12 mouse cellular contexts compared by ENCODE assay signal in genomic region chr3:95816681-95817080, GRCm38 (mm10). TPM values are rescaled to one million over a fixed set of nuclear protein-coding genes. Genes with fewer than 3 reads are reported as not detected.
A peak's percentile ranks its signal among the peaks of the same experiment; 100 is the strongest.
DNase-seq lines count a peak whose midpoint lies in the region; ATAC-seq and TF ChIP-seq lines count a peak whose summit lies in the region.
"Had no signal": no experiment of that assay in that cellular context is flagged by ENCODE, and none has a peak within 500 bp of the region (broad histone marks: within the 10 kb centered on the region; RNA-seq: fewer than 3 reads in every experiment).

No protein-coding gene starts in this region.

- H3K9me3 ChIP-seq in heart, postnatal 0 days (replicated peaks; ENCODE audit: control insufficient read depth, low read length), result no peaks in the 10 kb centered on the region
- H3K9me3 ChIP-seq in hindbrain, embryonic 15.5 days, result no peaks in the 10 kb centered on the region
- no peaks in the 10 kb centered on the region for H3K9me3 ChIP-seq in midbrain, embryonic 14.5 days (ENCODE audit: control insufficient read depth, low read length)

- no peak for TF ChIP-seq EP300 in heart, postnatal 0 days (IDR thresholded peaks at IDR 0.05; ENCODE audit: low read depth)

- no peak overlapping the region for H3K27ac ChIP-seq in heart, postnatal 0 days (ENCODE audit: low read depth)
- no peak overlapping the region for H3K27ac ChIP-seq in hindbrain, embryonic 15.5 days (replicated peaks)
- no peak overlapping the region for H3K27ac ChIP-seq in midbrain, embryonic 14.5 days (replicated peaks; ENCODE audit: low read depth, low read length)

- no peaks in the 10 kb centered on the region for H3K36me3 ChIP-seq in heart, postnatal 0 days (replicated peaks; ENCODE audit: control insufficient read depth, insufficient read depth, low read length)
- H3K36me3 ChIP-seq in hindbrain, embryonic 15.5 days, result no peaks in the 10 kb centered on the region
- no peaks in the 10 kb centered on the region for H3K36me3 ChIP-seq in midbrain, embryonic 14.5 days (ENCODE audit: control insufficient read depth, insufficient read depth, low read length)

- H3K4me1 ChIP-seq in heart, postnatal 0 days (ENCODE audit: control insufficient read depth, insufficient read depth), result peaks cover 20% of the 10 kb centered on the region
- peaks cover 36% of the 10 kb centered on the region for H3K4me1 ChIP-seq in hindbrain, embryonic 15.5 days (replicated peaks)
- H3K4me1 ChIP-seq in midbrain, embryonic 14.5 days (ENCODE audit: control insufficient read depth, insufficient read depth, low read length), result peaks cover 21% of the 10 kb centered on the region

- WGBS in heart, postnatal 0 days, result 86% methylated on average over 3 of the region's 3 CpGs
- WGBS in hindbrain, embryonic 15.5 days, result 89% methylated on average over 3 of the region's 3 CpGs
- WGBS in midbrain, embryonic 14.5 days, result 93% methylated on average over 3 of the region's 3 CpGs

- H3K4me3 ChIP-seq in heart, postnatal 0 days (ENCODE audit: low read depth, low read length), result no peak overlapping the region
- H3K4me3 ChIP-seq in hindbrain, embryonic 15.5 days, result peak overlapping the region; percentile 23
- H3K4me3 ChIP-seq in midbrain, embryonic 14.5 days (replicated peaks; ENCODE audit: low read depth, low read length), result peak overlapping the region; percentile 18; the same call in 1 of the 2 replicates

- no peak overlapping the region for H3K9ac ChIP-seq in heart, postnatal 0 days (replicated peaks; ENCODE audit: low read depth, low read length)
- no peak overlapping the region for H3K9ac ChIP-seq in hindbrain, embryonic 15.5 days
- no peak overlapping the region; the same call in 1 of the 2 replicates for H3K9ac ChIP-seq in midbrain, embryonic 14.5 days (replicated peaks; ENCODE audit: low read length)

- DNase-seq in heart, postnatal 0 days (ENCODE audit: low spot score), result no peak
- no peak for DNase-seq in heart, adult 9 months (ENCODE audit: low spot score in 2 of 2)
- no peak for DNase-seq in midbrain, embryonic 14.5 days
- no peak for DNase-seq in Muller cell, postnatal 12 days (ENCODE audit: inconsistent ontology term)
- DNase-seq in layer of hippocampus, postnatal 25 days (ENCODE audit: extremely low spot score in 1 of 2, low spot score in 1 of 2), result no peak
- no peak for DNase-seq in adrenal gland, postnatal 10 days
- DNase-seq: cerebellum, postnatal 10 days; kidney, adult 8-10 months; right cerebral cortex, adult 18-20 months had no signal

- no peaks in the 10 kb centered on the region for H3K27me3 ChIP-seq in heart, postnatal 0 days (ENCODE audit: control insufficient read depth, insufficient read depth, low read length)
- H3K27me3 ChIP-seq in hindbrain, embryonic 15.5 days, result no peaks in the 10 kb centered on the region
- no peaks in the 10 kb centered on the region for H3K27me3 ChIP-seq in midbrain, embryonic 14.5 days (ENCODE audit: control insufficient read depth, insufficient read depth, low read length)
- H3K27me3 ChIP-seq: Patski had no signal

- no peak for TF ChIP-seq CTCF in heart, postnatal 0 days (IDR thresholded peaks at IDR 0.05; ENCODE audit: low read depth)

- no peak for ATAC-seq in heart, postnatal 0 days (ENCODE audit: insufficient read depth, low read depth)
- peak; percentile 16; the same call in 1 of the 2 replicates for ATAC-seq in common myeloid progenitor, adult 5-6 weeks (replicated peaks; ENCODE audit: low read depth, poor library complexity, severe bottlenecking)
- ATAC-seq in hindbrain, embryonic 15.5 days (ENCODE audit: low FRiP score, low read depth), result no peak
- no peak for ATAC-seq in midbrain, embryonic 14.5 days (ENCODE audit: low FRiP score, low TSS enrichment)
- ATAC-seq: Patski had no signal

- H3K4me2 ChIP-seq in heart, postnatal 0 days (ENCODE audit: low read depth, low read length), result peak overlapping the region; percentile 23; the same call in 1 of the 2 replicates
- H3K4me2 ChIP-seq in hindbrain, embryonic 15.5 days, result peak overlapping the region; percentile 70
- peak overlapping the region; percentile 67 for H3K4me2 ChIP-seq in midbrain, embryonic 14.5 days (ENCODE audit: low read length)

RNA-seq across cellular contexts. Expression of gene Rprd2, which starts 2.0 kb away (rescaled TPM):
- total RNA-seq in heart, postnatal 0 days (2014; rRNA removed; ENCODE audit: low replicate concordance), result 25.6 and 28.8 TPM in 2 replicates
- 15.8 and 20.8 TPM in 2 replicates for polyA plus RNA-seq in heart, postnatal 0 days (2015; fragmentation: Nextera tagmentation; extraction: Ambion mirVana)
- total RNA-seq in common myeloid progenitor, adult 5-6 weeks (2017), result 26.5 and 27.2 TPM in 2 replicates
- polyA plus RNA-seq in hindbrain, embryonic 15.5 days (2015; fragmentation: Nextera tagmentation; extraction: Ambion mirVana), result 21.7 and 22.5 TPM in 2 replicates
- polyA plus RNA-seq in midbrain, embryonic 14.5 days (2014; fragmentation: Nextera tagmentation; extraction: Ambion mirVana), result 21.7 and 22.3 TPM in 2 replicates
- total RNA-seq in layer of hippocampus, postnatal 25 days (2021), result 10 to 100 TPM; 62.3 to 69.6 TPM
- total RNA-seq in adrenal gland, postnatal 10 days (2021), result 10 to 100 TPM; 43.9 to 50.6 TPM

RNA-seq across cellular contexts. Expression of gene Prpf3, which starts 39.0 kb away (rescaled TPM):
- total RNA-seq in heart, postnatal 0 days (2014; rRNA removed; ENCODE audit: low replicate concordance), result 2.2 and 6.0 TPM in 2 replicates
- polyA plus RNA-seq in heart, postnatal 0 days (2015; fragmentation: Nextera tagmentation; extraction: Ambion mirVana), result 15.8 and 16.3 TPM in 2 replicates
- total RNA-seq in common myeloid progenitor, adult 5-6 weeks (2017), result 41.0 and 63.6 TPM in 2 replicates
- 32.5 and 34.6 TPM in 2 replicates for polyA plus RNA-seq in hindbrain, embryonic 15.5 days (2015; fragmentation: Nextera tagmentation; extraction: Ambion mirVana)
- 34.0 and 44.1 TPM in 2 replicates for polyA plus RNA-seq in midbrain, embryonic 14.5 days (2014; fragmentation: Nextera tagmentation; extraction: Ambion mirVana)
- total RNA-seq in layer of hippocampus, postnatal 25 days (2021), result 10 to 100 TPM; 29.2 to 33.7 TPM
- total RNA-seq in adrenal gland, postnatal 10 days (2021), result 10 to 100 TPM; 25.1 to 26.7 TPM

RNA-seq across cellular contexts. Expression of gene Mrps21, which starts 54.6 kb away (rescaled TPM):
- 142 and 222 TPM in 2 replicates for total RNA-seq in heart, postnatal 0 days (2014; rRNA removed; ENCODE audit: low replicate concordance)
- polyA plus RNA-seq in heart, postnatal 0 days (2015; fragmentation: Nextera tagmentation; extraction: Ambion mirVana), result 521 and 561 TPM in 2 replicates
- 315 and 391 TPM in 2 replicates for total RNA-seq in common myeloid progenitor, adult 5-6 weeks (2017)
- 277 and 287 TPM in 2 replicates for polyA plus RNA-seq in hindbrain, embryonic 15.5 days (2015; fragmentation: Nextera tagmentation; extraction: Ambion mirVana)
- polyA plus RNA-seq in midbrain, embryonic 14.5 days (2014; fragmentation: Nextera tagmentation; extraction: Ambion mirVana), result 271 and 314 TPM in 2 replicates
- 100 to 1,000 TPM; 151 to 172 TPM for total RNA-seq in layer of hippocampus, postnatal 25 days (2021)
- total RNA-seq in adrenal gland, postnatal 10 days (2021), result 100 to 1,000 TPM; 270 to 288 TPM

RNA-seq across cellular contexts. Expression of gene Tars2, which starts 56.7 kb away (rescaled TPM):
- total RNA-seq in heart, postnatal 0 days (2014; rRNA removed; ENCODE audit: low replicate concordance), result 43.5 and 47.1 TPM in 2 replicates
- polyA plus RNA-seq in heart, postnatal 0 days (2015; fragmentation: Nextera tagmentation; extraction: Ambion mirVana), result 30.0 and 30.3 TPM in 2 replicates
- total RNA-seq in common myeloid progenitor, adult 5-6 weeks (2017), result 44.5 and 45.6 TPM in 2 replicates
- polyA plus RNA-seq in hindbrain, embryonic 15.5 days (2015; fragmentation: Nextera tagmentation; extraction: Ambion mirVana), result 47.9 and 48.2 TPM in 2 replicates
- polyA plus RNA-seq in midbrain, embryonic 14.5 days (2014; fragmentation: Nextera tagmentation; extraction: Ambion mirVana), result 41.6 and 52.3 TPM in 2 replicates
- total RNA-seq in layer of hippocampus, postnatal 25 days (2021), result 10 to 100 TPM; 37.8 to 44.3 TPM
- total RNA-seq in adrenal gland, postnatal 10 days (2021), result 10 to 100 TPM; 40.8 to 51.6 TPM
